Mouse (Mus musculus): Measurements from ENCODE around the gene Col6a4. TPM values are rescaled to one million over a fixed set of nuclear protein-coding genes. Genes with fewer than 3 reads are reported as not detected.

The Col6a4 gene
- polyA plus RNA-seq (2015; fragmentation: Nextera tagmentation; extraction: Ambion mirVana), result 0.39 and 0.59 TPM in 2 replicates

DNA sequence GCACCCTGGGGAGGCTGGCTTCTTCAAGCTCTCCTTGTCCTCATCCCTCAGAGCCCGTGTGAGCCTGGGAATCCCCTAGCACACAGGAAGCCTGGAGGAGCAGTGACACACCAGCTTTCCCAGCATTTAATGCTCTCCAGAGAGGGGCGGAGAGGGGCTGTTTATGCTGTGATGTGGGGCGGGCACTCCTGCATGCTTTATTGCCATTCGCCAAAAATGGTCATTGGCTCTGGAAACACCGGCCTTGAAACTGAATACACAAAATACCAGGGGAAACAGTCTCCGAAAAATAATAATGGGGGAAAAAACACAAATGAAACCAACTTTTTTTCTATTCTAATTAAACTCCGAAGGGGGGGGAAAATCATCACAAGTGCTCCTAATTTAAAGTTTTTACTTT, at the start of gene Col6a4:
Gene Col6a4, minus strand, starts transcription at position 101 of the 400 bp plus-strand sequence.
- Histone ChIP-seq H3K9me3 (replicated peaks) (no peaks in the 10 kb centered on the region), H3K4me1 (no peaks in the 10 kb centered on the region), H3K4me3 (replicated peaks) (no peak within 1 kb of the TSS), H3K4me2 (replicated peaks) (no peak within 1 kb of the TSS), H3K27ac (replicated peaks) (no peak within 1 kb of the TSS), H3K27me3 (no peaks in the 10 kb centered on the region), H3K9ac (no peak within 1 kb of the TSS), H3K36me3 (no peaks in the 10 kb centered on the region)
- no peak for ATAC-seq (ENCODE audit: insufficient number of reproducible peaks, low FRiP score, low TSS enrichment, low read depth)
- WGBS, result 36% methylated on average over 7 of the region's 7 CpGs

GRCm38 (mm10) chr9:106145582-106145981, 49.0 kb upstream of the Col6a4 start:
- H3K36me3 ChIP-seq, result no peaks in the 10 kb centered on the region
- H3K4me3 ChIP-seq (replicated peaks), result no peak overlapping the region
- H3K9ac ChIP-seq, result no peak overlapping the region
- 62% methylated on average over 2 of the region's 2 CpGs for WGBS
- no peak overlapping the region for H3K4me2 ChIP-seq (replicated peaks)
- peaks cover 24% of the 10 kb centered on the region for H3K4me1 ChIP-seq
- peaks cover 41% of the 10 kb centered on the region for H3K27me3 ChIP-seq
- H3K9me3 ChIP-seq (replicated peaks), result no peaks in the 10 kb centered on the region
- no peak overlapping the region for H3K27ac ChIP-seq (replicated peaks)
- ATAC-seq (ENCODE audit: insufficient number of reproducible peaks, low FRiP score, low TSS enrichment, low read depth), result no peak

DNA sequence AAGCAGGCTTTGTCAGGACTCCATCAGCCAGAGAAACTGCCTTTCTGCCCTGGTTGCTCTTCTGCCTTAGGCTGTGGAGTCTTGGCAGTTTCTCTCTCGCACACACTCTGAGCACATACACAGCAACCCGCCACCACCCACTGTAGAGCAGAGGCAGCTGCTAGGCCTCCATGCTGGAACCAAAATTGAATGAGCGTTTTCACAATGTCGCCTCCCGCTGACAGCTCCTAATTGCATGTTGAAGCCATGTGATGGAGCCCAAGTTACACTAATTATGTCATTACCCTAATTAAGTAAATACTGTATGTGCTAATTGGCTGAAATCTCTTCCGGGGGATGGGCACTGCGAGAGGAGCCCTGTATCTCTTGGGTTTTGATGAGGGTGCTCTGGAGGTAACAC, 47.6 kb upstream of the Col6a4 start:
- no peak overlapping the region for H3K9ac ChIP-seq
- WGBS, result 70% methylated on average over 7 of the region's 7 CpGs
- ATAC-seq (ENCODE audit: insufficient number of reproducible peaks, low FRiP score, low TSS enrichment, low read depth), result no peak
- H3K27me3 ChIP-seq, result peaks cover 28% of the 10 kb centered on the region
- H3K4me1 ChIP-seq, result peaks cover 25% of the 10 kb centered on the region
- no peaks in the 10 kb centered on the region for H3K9me3 ChIP-seq (replicated peaks)
- H3K36me3 ChIP-seq, result no peaks in the 10 kb centered on the region
- no peak overlapping the region for H3K27ac ChIP-seq (replicated peaks)
- no peak overlapping the region for H3K4me3 ChIP-seq (replicated peaks)
- no peak overlapping the region for H3K4me2 ChIP-seq (replicated peaks)

- Histone ChIP-seq H3K4me2 (replicated peaks) (no peak overlapping the region), H3K4me3 (replicated peaks) (no peak overlapping the region), H3K36me3 (no peaks in the 10 kb centered on the region), H3K27ac (replicated peaks) (no peak overlapping the region), H3K9me3 (replicated peaks) (no peaks in the 10 kb centered on the region), H3K4me1 (peaks cover 7% of the 10 kb centered on the region), H3K9ac (no peak overlapping the region), H3K27me3 (peaks cover 6% of the 10 kb centered on the region)
- ATAC-seq (ENCODE audit: insufficient number of reproducible peaks, low FRiP score, low TSS enrichment, low read depth), result no peak
- 71% methylated on average over 12 of the region's 12 CpGs for WGBS
These were observed 45.4 kb upstream of the Col6a4 start for GRCm38 (mm10) chr9:106141955-106142354.

DNA sequence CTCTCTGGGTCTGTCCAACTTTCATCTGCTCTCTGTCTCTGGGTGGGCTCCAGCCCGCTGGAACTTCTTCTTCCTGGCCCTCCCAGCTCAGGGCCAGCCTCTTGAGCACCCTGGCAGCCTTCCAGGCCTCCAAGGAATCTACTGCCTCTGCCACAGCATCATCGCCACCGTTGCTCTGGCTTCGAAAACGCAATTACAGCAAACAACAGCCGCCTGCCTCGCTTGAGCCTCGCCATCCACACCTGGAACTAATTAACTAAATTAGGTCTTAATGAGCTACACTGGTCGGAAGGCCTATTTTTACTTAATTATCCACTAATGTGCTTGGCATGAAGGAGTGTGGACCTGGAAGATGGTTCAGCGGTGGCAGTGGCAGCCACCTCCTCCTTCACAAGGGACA, 43.2 kb upstream of the Col6a4 start:
- Histone ChIP-seq H3K4me2 (replicated peaks) (no peak overlapping the region), H3K27ac (replicated peaks) (no peak overlapping the region), H3K9me3 (replicated peaks) (no peaks in the 10 kb centered on the region), H3K27me3 (no peaks in the 10 kb centered on the region), H3K36me3 (no peaks in the 10 kb centered on the region), H3K4me3 (replicated peaks) (no peak overlapping the region), H3K4me1 (peaks cover 7% of the 10 kb centered on the region), H3K9ac (no peak overlapping the region)
- 24% methylated on average over 10 of the region's 10 CpGs for WGBS
- no peak for ATAC-seq (ENCODE audit: insufficient number of reproducible peaks, low FRiP score, low TSS enrichment, low read depth)

- 29% methylated on average over 10 of the region's 10 CpGs for WGBS
These were observed 41.2 kb upstream of the Col6a4 start for GRCm38 (mm10) chr9:106137671-106138216.

GRCm38 (mm10) chr9:106130250-106130649, 33.7 kb upstream of the Col6a4 start:
- no peaks in the 10 kb centered on the region for H3K4me1 ChIP-seq
- 64% methylated on average over 7 of the region's 7 CpGs for WGBS
- H3K27ac ChIP-seq (replicated peaks), result no peak overlapping the region
- no peak overlapping the region for H3K4me2 ChIP-seq (replicated peaks)
- H3K9me3 ChIP-seq (replicated peaks), result no peaks in the 10 kb centered on the region
- no peak overlapping the region for H3K9ac ChIP-seq
- no peak for ATAC-seq (ENCODE audit: insufficient number of reproducible peaks, low FRiP score, low TSS enrichment, low read depth)
- H3K36me3 ChIP-seq, result no peaks in the 10 kb centered on the region
- no peak overlapping the region for H3K4me3 ChIP-seq (replicated peaks)
- no peaks in the 10 kb centered on the region for H3K27me3 ChIP-seq

More at GRCm38 (mm10) chr9:106137671-106138216, 41.2 kb upstream of the Col6a4 start:
- no peak overlapping the region for H3K9ac ChIP-seq
- peaks cover 7% of the 10 kb centered on the region for H3K4me1 ChIP-seq
- H3K4me3 ChIP-seq (replicated peaks), result no peak overlapping the region
- no peaks in the 10 kb centered on the region for H3K9me3 ChIP-seq (replicated peaks)
- no peaks in the 10 kb centered on the region for H3K36me3 ChIP-seq
- no peaks in the 10 kb centered on the region for H3K27me3 ChIP-seq
- no peak overlapping the region for H3K4me2 ChIP-seq (replicated peaks)
- H3K27ac ChIP-seq (replicated peaks), result no peak overlapping the region
- ATAC-seq (ENCODE audit: insufficient number of reproducible peaks, low FRiP score, low TSS enrichment, low read depth), result peak; percentile 54

- Histone ChIP-seq H3K27ac (replicated peaks) (no peak overlapping the region), H3K36me3 (no peaks in the 10 kb centered on the region), H3K4me3 (replicated peaks) (no peak overlapping the region), H3K4me1 (no peaks in the 10 kb centered on the region), H3K9ac (no peak overlapping the region), H3K9me3 (replicated peaks) (no peaks in the 10 kb centered on the region), H3K4me2 (replicated peaks) (no peak overlapping the region), H3K27me3 (no peaks in the 10 kb centered on the region)
- WGBS, result 77% methylated on average over 2 of the region's 2 CpGs
- peak; percentile 39; the same call in 1 of the 2 replicates for ATAC-seq (ENCODE audit: insufficient number of reproducible peaks, low FRiP score, low TSS enrichment, low read depth)
These were observed 32.5 kb upstream of the Col6a4 start for GRCm38 (mm10) chr9:106129072-106129471.

DNA sequence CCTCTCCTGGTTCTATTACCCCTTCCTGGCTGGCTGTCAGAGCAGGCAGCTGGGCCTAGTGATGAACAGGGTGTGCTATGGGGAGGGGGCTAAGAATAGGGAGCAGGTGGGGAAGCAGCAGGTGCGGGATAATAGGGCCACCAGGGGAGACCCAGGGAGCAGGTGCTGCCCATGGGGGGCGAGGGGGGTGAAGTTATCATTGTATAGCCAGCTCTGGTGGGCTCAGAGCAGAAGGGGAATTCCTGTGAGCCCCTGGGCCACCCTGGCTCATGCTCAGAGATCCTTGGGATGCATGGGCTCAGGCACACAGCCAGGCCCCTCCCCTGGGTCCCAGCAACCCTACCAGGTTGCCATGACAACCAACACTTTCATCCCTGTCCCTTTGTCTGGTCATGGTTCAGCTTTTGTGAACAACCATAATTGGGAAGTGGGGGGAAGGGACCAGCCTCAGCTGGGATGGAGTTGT, 30.2 kb upstream of the Col6a4 start:
- WGBS, result 19% methylated on average over 2 of the region's 2 CpGs
- H3K4me3 ChIP-seq (replicated peaks), result no peak overlapping the region
- H3K27ac ChIP-seq (replicated peaks), result no peak overlapping the region
- H3K27me3 ChIP-seq, result no peaks in the 10 kb centered on the region
- H3K4me2 ChIP-seq (replicated peaks), result no peak overlapping the region
- no peaks in the 10 kb centered on the region for H3K36me3 ChIP-seq
- peak; percentile 40; the same call in 1 of the 2 replicates for ATAC-seq (ENCODE audit: insufficient number of reproducible peaks, low FRiP score, low TSS enrichment, low read depth)
- H3K4me1 ChIP-seq, result no peaks in the 10 kb centered on the region
- no peak overlapping the region for H3K9ac ChIP-seq
- H3K9me3 ChIP-seq (replicated peaks), result no peaks in the 10 kb centered on the region

GRCm38 (mm10) chr9:106123599-106123998, 27.0 kb upstream of the Col6a4 start:
- WGBS, result 45% methylated on average over 4 of the region's 4 CpGs

GRCm38 (mm10) chr9:106119075-106119474, 22.5 kb upstream of the Col6a4 start:
- no peak overlapping the region for H3K4me3 ChIP-seq (replicated peaks)
- ATAC-seq (ENCODE audit: insufficient number of reproducible peaks, low FRiP score, low TSS enrichment, low read depth), result no peak
- no peaks in the 10 kb centered on the region for H3K36me3 ChIP-seq
- no peaks in the 10 kb centered on the region for H3K9me3 ChIP-seq (replicated peaks)
- no peaks in the 10 kb centered on the region for H3K27me3 ChIP-seq
- H3K9ac ChIP-seq, result no peak overlapping the region
- no peak overlapping the region for H3K27ac ChIP-seq (replicated peaks)
- 84% methylated on average over 9 of the region's 9 CpGs for WGBS
- H3K4me1 ChIP-seq, result no peaks in the 10 kb centered on the region
- no peak overlapping the region for H3K4me2 ChIP-seq (replicated peaks)

More at GRCm38 (mm10) chr9:106123599-106123998, 27.0 kb upstream of the Col6a4 start:
- Histone ChIP-seq H3K4me1 (no peaks in the 10 kb centered on the region), H3K9ac (no peak overlapping the region), H3K4me3 (replicated peaks) (no peak overlapping the region), H3K27me3 (no peaks in the 10 kb centered on the region), H3K27ac (replicated peaks) (no peak overlapping the region), H3K4me2 (replicated peaks) (no peak overlapping the region), H3K36me3 (no peaks in the 10 kb centered on the region), H3K9me3 (replicated peaks) (no peaks in the 10 kb centered on the region)
- ATAC-seq (ENCODE audit: insufficient number of reproducible peaks, low FRiP score, low TSS enrichment, low read depth), result no peak

DNA sequence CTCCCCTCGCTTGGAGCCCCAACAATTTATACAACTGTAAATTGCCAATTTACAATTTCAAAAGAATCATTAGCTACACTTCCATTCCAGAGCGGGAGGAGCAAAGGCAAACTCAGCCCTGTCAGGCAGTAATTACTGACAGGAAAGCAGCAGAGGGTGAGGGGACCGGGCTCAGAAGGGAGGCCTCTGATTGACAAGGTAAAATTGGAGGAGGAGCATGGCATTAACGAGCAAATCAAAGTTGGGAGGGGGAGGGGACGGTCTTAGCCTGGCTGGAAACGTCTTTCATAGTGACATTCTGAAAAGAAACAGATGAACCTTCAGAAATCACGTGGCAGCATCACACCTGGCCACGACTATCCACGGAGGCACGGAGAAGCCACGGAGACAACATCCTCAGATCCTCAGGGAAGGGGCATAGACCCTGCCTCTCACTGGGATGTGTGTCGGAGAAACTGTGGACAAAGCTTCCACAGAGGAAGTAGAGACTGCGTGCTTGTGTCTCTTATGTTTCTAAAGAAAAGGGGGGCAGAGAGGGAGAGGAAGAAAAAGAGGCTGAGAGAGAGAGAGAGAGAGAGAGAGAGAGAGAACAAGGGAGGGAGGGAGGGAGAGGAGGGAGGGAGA, 19.3 kb upstream of the Col6a4 start:
- no peaks in the 10 kb centered on the region for H3K36me3 ChIP-seq
- no peak overlapping the region for H3K4me3 ChIP-seq (replicated peaks)
- no peaks in the 10 kb centered on the region for H3K27me3 ChIP-seq
- H3K9ac ChIP-seq, result no peak overlapping the region
- 13% methylated on average over 13 of the region's 13 CpGs for WGBS
- H3K9me3 ChIP-seq (replicated peaks), result no peaks in the 10 kb centered on the region
- ATAC-seq (ENCODE audit: insufficient number of reproducible peaks, low FRiP score, low TSS enrichment, low read depth), result no peak
- no peak overlapping the region; the same call in 1 of the 2 replicates for H3K4me2 ChIP-seq (replicated peaks)
- H3K4me1 ChIP-seq, result no peaks in the 10 kb centered on the region
- no peak overlapping the region for H3K27ac ChIP-seq (replicated peaks)

Measured in embryonic facial prominence, embryonic 15.5 days (tissue).